Mouse (Mus musculus) olfactory bulb, adult 2 months (tissue): ENCODE results near the gene Sorbs1. TPM values are rescaled to one million over a fixed set of nuclear protein-coding genes. Genes with fewer than 3 reads are reported as not detected.

Experiments used
- H3K27ac ChIP-seq: fragments of 200-500 bp; 2 replicates; pipeline ENCODE4 v1.5.1; 2012; ENCODE audit warnings: low read depth, low read length; ENCODE audit not compliant: insufficient read depth
- H3K4me1 ChIP-seq: fragments of 200-500 bp; 2 replicates; pipeline ENCODE4 v1.6.1; 2012; ENCODE audit warnings: low read length; ENCODE audit not compliant: control insufficient read depth, insufficient read depth
- H3K4me3 ChIP-seq: fragments of 200-500 bp; 2 replicates; pipeline ENCODE4 v1.5.1; 2012; ENCODE audit warnings: mild to moderate bottlenecking, low read depth, low read length, moderate library complexity; ENCODE audit not compliant: insufficient read depth
- CTCF ChIP-seq: fragments of 200-500 bp; IDR thresholded peaks from 2 replicates; pipeline ENCODE4 v1.5.1; 2012; ENCODE audit warnings: low read depth, mild to moderate bottlenecking, low read length, moderate library complexity; ENCODE audit not compliant: insufficient read depth
- POLR2A ChIP-seq: fragments of 200-500 bp; IDR thresholded peaks from 2 replicates; pipeline ENCODE4 v1.6.1; 2012; ENCODE audit warnings: mild to moderate bottlenecking, low read depth, low read length, moderate library complexity; ENCODE audit not compliant: insufficient read depth
- WGBS: fragments of 180-500 bp; shearing (Covaris S2); methylation state at CpG from one replicate; pipeline ENCODE4 v1.1.7; 2018; 5-methylcytosine and 5-hydroxymethylcytosine counted together
- polyA plus RNA-seq: library from polyadenylated mRNA; stranded (reverse); fragments of >200 nt; gene quantifications from 2 replicates; pipeline ENCODE4 v1.2.4, GENCODE M21; 2012; ENCODE audit warnings: low replicate concordance; ENCODE audit not compliant: missing spikeins, insufficient read depth, insufficient read length

Sorbs1 gene
- polyA plus RNA-seq, 1 experiment: not detected

GRCm38 (mm10) chr19:40395757-40396661, 117.6 kb downstream of the Sorbs1 start:
- TF ChIP-seq POLR2A (no peak), CTCF (no peak)
- Histone ChIP-seq H3K4me1 (peaks cover 20% of the 10 kb centered on the region), H3K27ac (0 out of 2 replicates have a peak overlapping the region, but pooled peaks have one; percentile 22), H3K4me3 (no peak overlapping the region)
- 54% methylated on average over 14 of the region's 14 CpGs for WGBS

GRCm38 (mm10) chr19:40395321-40395695, 118.3 kb downstream of the Sorbs1 start:
- no peak overlapping the region for H3K27ac ChIP-seq
- 90% methylated on average over 12 of the region's 12 CpGs for whole genome bisulfite sequencing
- TF ChIP-seq CTCF: no peak
- no peak for TF ChIP-seq POLR2A
- H3K4me1 ChIP-seq: peaks cover 18% of the 10 kb centered on the region
- H3K4me3 ChIP-seq: no peak overlapping the region

- Histone ChIP-seq H3K4me3 (no peak overlapping the region), H3K27ac (no peak overlapping the region), H3K4me1 (peaks cover 18% of the 10 kb centered on the region)
- no peak for TF ChIP-seq CTCF
- no peak for TF ChIP-seq POLR2A
- 68% methylated on average over 10 of the region's 10 CpGs for WGBS
Observed at GRCm38 (mm10) chr19:40394555-40395320, 118.8 kb downstream of the Sorbs1 start.

- 92% methylated on average over 5 of the region's 5 CpGs for WGBS
- Histone ChIP-seq H3K4me3 (no peak overlapping the region), H3K27ac (no peak overlapping the region), H3K4me1 (peaks cover 18% of the 10 kb centered on the region)
- TF ChIP-seq CTCF (no peak), POLR2A (no peak)
Observed at GRCm38 (mm10) chr19:40392795-40393392, 120.7 kb downstream of the Sorbs1 start.

GRCm38 (mm10) chr19:40391469-40391868, 122.1 kb downstream of the Sorbs1 start:
- Histone ChIP-seq H3K4me1 (peaks cover 15% of the 10 kb centered on the region), H3K4me3 (no peak overlapping the region), H3K27ac (no peak overlapping the region)
- 6% methylated on average over 6 of the region's 6 CpGs for WGBS
- TF ChIP-seq CTCF (no peak), POLR2A (no peak)

- H3K4me3 ChIP-seq: no peak overlapping the region
- TF ChIP-seq POLR2A (no peak), CTCF (no peak)
- WGBS: 71% methylated on average over 3 of the region's 3 CpGs
- no peaks in the 10 kb centered on the region for H3K4me1 ChIP-seq
- H3K27ac ChIP-seq: no peak overlapping the region
Observed at GRCm38 (mm10) chr19:40386916-40387315, 126.7 kb downstream of the Sorbs1 start.

- Histone ChIP-seq H3K4me3 (no peak overlapping the region), H3K4me1 (peaks cover 2% of the 10 kb centered on the region), H3K27ac (no peak overlapping the region)
- 96% methylated on average over 3 of the region's 3 CpGs for WGBS
- TF ChIP-seq CTCF (no peak), POLR2A (no peak)
Observed at GRCm38 (mm10) chr19:40385334-40385733, 128.2 kb downstream of the Sorbs1 start.

- Histone ChIP-seq H3K4me1 (peaks cover 2% of the 10 kb centered on the region), H3K4me3 (no peak overlapping the region), H3K27ac (no peak overlapping the region)
- WGBS: 48% methylated on average over 5 of the region's 5 CpGs
- TF ChIP-seq CTCF (no peak), POLR2A (no peak)
Observed at GRCm38 (mm10) chr19:40383931-40384330, 129.6 kb downstream of the Sorbs1 start.
